Mouse (Mus musculus): ENCODE measurements around the gene Sept8.

- TF ChIP-seq EP300 (IDR thresholded peaks at IDR 0.05; ENCODE audit: low read depth) (no peak), CTCF (IDR thresholded peaks at IDR 0.05; ENCODE audit: low read depth) (no peak)
These were observed 66.5 kb downstream of the Sept8 start for GRCm38 (mm10) chr11:53585510-53585909.

Data from liver, embryonic 14.5 days (tissue).